Mouse (Mus musculus): Measurements from ENCODE around the gene Ube2f. TPM values are rescaled to one million over a fixed set of nuclear protein-coding genes. Genes with fewer than 3 reads are reported as not detected.
A peak's percentile ranks its signal among the peaks of the same experiment; 100 is the strongest.

The Ube2f gene
- polyA plus RNA-seq (2015; fragmentation: Nextera tagmentation; extraction: Ambion mirVana) = 67.7 and 67.9 TPM in 2 replicates

- Histone ChIP-seq H3K4me2 (ENCODE audit: low read length) (peak within 1 kb of the TSS; percentile 84), H3K4me3 (replicated peaks; ENCODE audit: low read length) (peak within 1 kb of the TSS; percentile 92), H3K36me3 (ENCODE audit: control insufficient read depth, insufficient read depth) (no peaks in the 10 kb centered on the region), H3K27me3 (replicated peaks; ENCODE audit: control insufficient read depth, insufficient read depth, low read length) (no peaks in the 10 kb centered on the region), H3K4me1 (replicated peaks; ENCODE audit: control insufficient read depth, insufficient read depth, low read length) (peaks cover 24% of the 10 kb centered on the region), H3K9me3 (ENCODE audit: control insufficient read depth, low read length) (no peaks in the 10 kb centered on the region), H3K9ac (replicated peaks; ENCODE audit: low read depth, low read length) (peak within 1 kb of the TSS; percentile 91), H3K27ac (ENCODE audit: low read length) (peak within 1 kb of the TSS; percentile 82)
- WGBS = under 1% methylated on average over 43 of the region's 43 CpGs
- peak; percentile 98 for ATAC-seq
Observed at GRCm38 (mm10) chr1:91249564-91250414, at the start of gene Ube2f. Gene Ube2f (plus strand): TSS chr1:91250304.

- Histone ChIP-seq H3K4me1 (replicated peaks; ENCODE audit: control insufficient read depth, insufficient read depth, low read length) (peaks cover 14% of the 10 kb centered on the region), H3K27me3 (replicated peaks; ENCODE audit: control insufficient read depth, insufficient read depth, low read length) (no peaks in the 10 kb centered on the region), H3K9me3 (ENCODE audit: control insufficient read depth, low read length) (no peaks in the 10 kb centered on the region), H3K9ac (replicated peaks; ENCODE audit: low read depth, low read length) (no peak overlapping the region), H3K27ac (ENCODE audit: low read length) (no peak overlapping the region), H3K4me2 (ENCODE audit: low read length) (no peak overlapping the region), H3K4me3 (replicated peaks; ENCODE audit: low read length) (no peak overlapping the region), H3K36me3 (ENCODE audit: control insufficient read depth, insufficient read depth) (no peaks in the 10 kb centered on the region)
- WGBS = 19% methylated on average over 3 of the region's 3 CpGs
- peak; percentile 59; the same call in 1 of the 2 replicates for ATAC-seq
Observed at GRCm38 (mm10) chr1:91201122-91201521, 49.0 kb upstream of the Ube2f start.

GRCm38 (mm10) chr1:91204221-91204765 lies 45.8 kb upstream of the Ube2f start:
- no peaks in the 10 kb centered on the region for H3K9me3 ChIP-seq (ENCODE audit: control insufficient read depth, low read length)
- 83% methylated on average over 5 of the region's 5 CpGs for WGBS
- H3K4me3 ChIP-seq (replicated peaks; ENCODE audit: low read length) = no peak overlapping the region
- ATAC-seq = no peak
- H3K36me3 ChIP-seq (ENCODE audit: control insufficient read depth, insufficient read depth) = no peaks in the 10 kb centered on the region
- no peaks in the 10 kb centered on the region for H3K27me3 ChIP-seq (replicated peaks; ENCODE audit: control insufficient read depth, insufficient read depth, low read length)
- H3K4me1 ChIP-seq (replicated peaks; ENCODE audit: control insufficient read depth, insufficient read depth, low read length) = peaks cover 24% of the 10 kb centered on the region
- H3K27ac ChIP-seq (ENCODE audit: low read length) = no peak overlapping the region
- H3K4me2 ChIP-seq (ENCODE audit: low read length) = no peak overlapping the region
- H3K9ac ChIP-seq (replicated peaks; ENCODE audit: low read depth, low read length) = no peak overlapping the region

DNA sequence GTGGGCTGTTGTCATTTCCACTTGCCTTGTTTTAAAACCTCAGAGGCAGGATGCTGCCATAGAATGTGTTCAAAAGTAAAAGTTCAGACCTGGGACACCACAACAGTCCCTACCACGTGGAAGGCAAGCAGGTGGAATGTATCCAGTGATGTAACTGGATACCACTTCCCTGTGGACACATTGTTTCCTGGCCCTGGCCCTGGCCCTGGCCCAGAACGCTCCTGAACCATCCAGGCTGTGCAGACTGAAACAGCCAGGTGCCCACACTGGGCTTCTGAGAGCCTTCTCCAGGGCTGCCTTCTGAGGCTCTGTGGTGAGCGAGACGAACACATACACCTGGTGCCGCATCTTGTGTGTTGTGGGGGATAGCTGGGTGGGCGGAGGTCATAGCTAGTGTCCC lies 44.5 kb upstream of the Ube2f start:
- H3K4me3 ChIP-seq (replicated peaks; ENCODE audit: low read length) = no peak overlapping the region
- no peak overlapping the region for H3K9ac ChIP-seq (replicated peaks; ENCODE audit: low read depth, low read length)
- no peaks in the 10 kb centered on the region for H3K36me3 ChIP-seq (ENCODE audit: control insufficient read depth, insufficient read depth)
- no peaks in the 10 kb centered on the region for H3K9me3 ChIP-seq (ENCODE audit: control insufficient read depth, low read length)
- no peak overlapping the region for H3K27ac ChIP-seq (ENCODE audit: low read length)
- H3K4me1 ChIP-seq (replicated peaks; ENCODE audit: control insufficient read depth, insufficient read depth, low read length) = peaks cover 28% of the 10 kb centered on the region
- 84% methylated on average over 6 of the region's 6 CpGs for WGBS
- H3K4me2 ChIP-seq (ENCODE audit: low read length) = no peak overlapping the region
- no peaks in the 10 kb centered on the region for H3K27me3 ChIP-seq (replicated peaks; ENCODE audit: control insufficient read depth, insufficient read depth, low read length)
- ATAC-seq = no peak

- 67% methylated on average over 8 of the region's 8 CpGs for WGBS
- no peaks in the 10 kb centered on the region for H3K36me3 ChIP-seq (ENCODE audit: control insufficient read depth, insufficient read depth)
- no peaks in the 10 kb centered on the region for H3K27me3 ChIP-seq (replicated peaks; ENCODE audit: control insufficient read depth, insufficient read depth, low read length)
- no peak overlapping the region for H3K4me2 ChIP-seq (ENCODE audit: low read length)
- H3K27ac ChIP-seq (ENCODE audit: low read length) = peak overlapping the region; percentile 46
- ATAC-seq = no peak
- peaks cover 22% of the 10 kb centered on the region for H3K4me1 ChIP-seq (replicated peaks; ENCODE audit: control insufficient read depth, insufficient read depth, low read length)
- H3K9me3 ChIP-seq (ENCODE audit: control insufficient read depth, low read length) = no peaks in the 10 kb centered on the region
- H3K4me3 ChIP-seq (replicated peaks; ENCODE audit: low read length) = no peak overlapping the region
- H3K9ac ChIP-seq (replicated peaks; ENCODE audit: low read depth, low read length) = no peak overlapping the region
Observed at GRCm38 (mm10) chr1:91206336-91206735, 43.8 kb upstream of the Ube2f start.

DNA sequence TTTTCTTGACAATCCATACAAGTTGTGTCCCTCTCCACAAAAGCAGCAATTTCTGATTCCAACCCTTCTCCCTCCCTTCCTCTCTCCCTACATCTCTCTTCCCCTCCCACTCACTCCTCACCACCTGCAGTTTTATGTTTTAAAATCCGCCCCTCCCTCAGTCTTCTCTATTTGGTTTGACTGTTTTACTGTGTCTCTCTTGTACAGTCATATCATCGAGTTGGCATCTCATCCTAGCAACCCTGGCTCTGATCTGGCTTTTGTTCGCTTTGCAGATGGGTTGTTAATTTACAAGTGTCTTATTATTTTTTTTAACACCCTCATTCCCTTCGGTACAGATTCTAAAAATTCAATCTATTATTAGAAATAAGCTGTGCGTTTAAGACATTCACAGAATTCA lies 43.2 kb upstream of the Ube2f start:
- H3K27me3 ChIP-seq (replicated peaks; ENCODE audit: control insufficient read depth, insufficient read depth, low read length) = no peaks in the 10 kb centered on the region
- H3K36me3 ChIP-seq (ENCODE audit: control insufficient read depth, insufficient read depth) = no peaks in the 10 kb centered on the region
- peak; percentile 51 for ATAC-seq
- H3K27ac ChIP-seq (ENCODE audit: low read length) = peak overlapping the region; percentile 2; the same call in 1 of the 2 replicates
- no peak overlapping the region for H3K4me2 ChIP-seq (ENCODE audit: low read length)
- H3K9me3 ChIP-seq (ENCODE audit: control insufficient read depth, low read length) = no peaks in the 10 kb centered on the region
- WGBS = 44% methylated on average over 5 of the region's 5 CpGs
- H3K4me3 ChIP-seq (replicated peaks; ENCODE audit: low read length) = no peak overlapping the region
- H3K4me1 ChIP-seq (replicated peaks; ENCODE audit: control insufficient read depth, insufficient read depth, low read length) = peaks cover 22% of the 10 kb centered on the region
- H3K9ac ChIP-seq (replicated peaks; ENCODE audit: low read depth, low read length) = no peak overlapping the region

- H3K36me3 ChIP-seq (ENCODE audit: control insufficient read depth, insufficient read depth) = no peaks in the 10 kb centered on the region
- no peak overlapping the region for H3K4me3 ChIP-seq (replicated peaks; ENCODE audit: low read length)
- ATAC-seq = no peak
- H3K4me2 ChIP-seq (ENCODE audit: low read length) = no peak overlapping the region
- H3K9me3 ChIP-seq (ENCODE audit: control insufficient read depth, low read length) = no peaks in the 10 kb centered on the region
- WGBS = 65% methylated on average over 3 of the region's 3 CpGs
- no peaks in the 10 kb centered on the region for H3K27me3 ChIP-seq (replicated peaks; ENCODE audit: control insufficient read depth, insufficient read depth, low read length)
- H3K9ac ChIP-seq (replicated peaks; ENCODE audit: low read depth, low read length) = no peak overlapping the region
- H3K27ac ChIP-seq (ENCODE audit: low read length) = no peak overlapping the region
- peaks cover 22% of the 10 kb centered on the region for H3K4me1 ChIP-seq (replicated peaks; ENCODE audit: control insufficient read depth, insufficient read depth, low read length)
Observed at GRCm38 (mm10) chr1:91207334-91208074, 42.6 kb upstream of the Ube2f start.

DNA sequence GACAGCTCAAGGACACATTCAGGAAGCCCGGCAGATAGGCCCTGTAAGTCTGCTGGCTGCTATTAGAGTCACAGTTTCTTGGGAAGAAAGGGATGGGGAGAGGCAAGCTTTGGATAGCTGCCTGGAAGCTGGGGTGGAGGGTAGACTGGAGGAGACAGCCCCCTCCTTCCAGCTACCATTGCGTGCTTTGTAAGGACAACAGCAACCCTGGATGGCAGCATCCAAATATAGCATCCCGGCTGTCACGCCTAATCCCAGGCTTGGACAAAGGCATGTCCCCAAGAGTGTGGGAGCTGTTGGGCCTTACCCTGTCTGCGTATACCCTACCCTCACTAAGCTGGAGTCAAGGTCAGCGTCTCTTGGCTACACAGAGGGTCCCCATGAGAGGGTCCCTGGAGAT lies 40.8 kb upstream of the Ube2f start:
- Histone ChIP-seq H3K4me1 (replicated peaks; ENCODE audit: control insufficient read depth, insufficient read depth, low read length) (peaks cover 22% of the 10 kb centered on the region), H3K4me2 (ENCODE audit: low read length) (no peak overlapping the region), H3K4me3 (replicated peaks; ENCODE audit: low read length) (no peak overlapping the region), H3K27me3 (replicated peaks; ENCODE audit: control insufficient read depth, insufficient read depth, low read length) (no peaks in the 10 kb centered on the region), H3K9ac (replicated peaks; ENCODE audit: low read depth, low read length) (peak overlapping the region; percentile 32; the same call in 1 of the 2 replicates), H3K36me3 (ENCODE audit: control insufficient read depth, insufficient read depth) (no peaks in the 10 kb centered on the region), H3K27ac (ENCODE audit: low read length) (peak overlapping the region; percentile 82), H3K9me3 (ENCODE audit: control insufficient read depth, low read length) (no peaks in the 10 kb centered on the region)
- WGBS = 53% methylated on average over 6 of the region's 6 CpGs
- ATAC-seq = peak; percentile 43

- H3K9me3 ChIP-seq (ENCODE audit: control insufficient read depth, low read length) = no peaks in the 10 kb centered on the region
- H3K36me3 ChIP-seq (ENCODE audit: control insufficient read depth, insufficient read depth) = no peaks in the 10 kb centered on the region
- H3K4me2 ChIP-seq (ENCODE audit: low read length) = no peak overlapping the region
- WGBS = 33% methylated on average over 6 of the region's 6 CpGs
- no peak overlapping the region for H3K4me3 ChIP-seq (replicated peaks; ENCODE audit: low read length)
- H3K4me1 ChIP-seq (replicated peaks; ENCODE audit: control insufficient read depth, insufficient read depth, low read length) = peaks cover 22% of the 10 kb centered on the region
- H3K27ac ChIP-seq (ENCODE audit: low read length) = peak overlapping the region; percentile 82
- peak; percentile 68 for ATAC-seq
- H3K9ac ChIP-seq (replicated peaks; ENCODE audit: low read depth, low read length) = peak overlapping the region; percentile 32; the same call in 1 of the 2 replicates
- no peaks in the 10 kb centered on the region for H3K27me3 ChIP-seq (replicated peaks; ENCODE audit: control insufficient read depth, insufficient read depth, low read length)
Observed at GRCm38 (mm10) chr1:91209785-91210184, 40.3 kb upstream of the Ube2f start.
